Mouse (Mus musculus) inflammation-experienced regulatory T-cells, adult 6 months (primary cell): ENCODE results near the gene Fzd2. TPM values are rescaled to one million over a fixed set of nuclear protein-coding genes. Genes with fewer than 3 reads are reported as not detected.
"Not testable (repeated sequence)": the region's sequence is repeated elsewhere in the genome, so short reads cannot be mapped to it uniquely, and the experiment has no call there.

Experiments used
- ATAC-seq: one replicate; pipeline ENCODE4 v1.8.0; 2017
- polyA plus RNA-seq, 3 experiments: library from polyadenylated mRNA; unstranded; fragments of 100-300 nt; shearing (Covaris generic); gene quantifications; one replicate each; pipeline ENCODE4 v1.2.1; 2017

Gene Fzd2
- not detected for polyA plus RNA-seq

- no peak for ATAC-seq
Measured at GRCm38 (mm10) chr11:102604010-102604584, at the start of gene Fzd2. Gene Fzd2, plus strand, starts transcription at chr11:102604396.

GRCm38 (mm10) chr11:102555400-102556030, 48.7 kb upstream of the Fzd2 start:
- ATAC-seq = peak; percentile 49

- peak; percentile 91 for ATAC-seq
Measured at GRCm38 (mm10) chr11:102556031-102556715, 48.0 kb upstream of the Fzd2 start, which contains the start of gene Gpatch8. Gene Gpatch8, minus strand, starts transcription at chr11:102556392.

DNA sequence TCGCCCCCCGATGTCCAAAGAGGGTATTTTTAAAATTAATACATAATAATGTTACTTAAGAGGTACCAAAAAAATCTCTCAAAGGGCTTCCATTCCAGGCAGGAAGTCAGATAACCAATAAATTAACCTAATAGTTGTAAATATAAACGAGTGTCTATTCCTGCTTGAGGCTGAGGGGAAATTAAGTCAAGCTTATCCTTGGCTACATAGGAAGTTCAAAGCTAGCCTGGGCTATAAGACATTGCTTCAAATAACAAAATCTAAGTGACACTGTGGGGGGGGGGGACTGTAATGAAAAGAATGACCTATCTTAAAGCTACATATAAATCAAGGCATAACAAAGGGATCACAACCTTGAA, 47.5 kb upstream of the Fzd2 start:
- ATAC-seq = no peak

DNA sequence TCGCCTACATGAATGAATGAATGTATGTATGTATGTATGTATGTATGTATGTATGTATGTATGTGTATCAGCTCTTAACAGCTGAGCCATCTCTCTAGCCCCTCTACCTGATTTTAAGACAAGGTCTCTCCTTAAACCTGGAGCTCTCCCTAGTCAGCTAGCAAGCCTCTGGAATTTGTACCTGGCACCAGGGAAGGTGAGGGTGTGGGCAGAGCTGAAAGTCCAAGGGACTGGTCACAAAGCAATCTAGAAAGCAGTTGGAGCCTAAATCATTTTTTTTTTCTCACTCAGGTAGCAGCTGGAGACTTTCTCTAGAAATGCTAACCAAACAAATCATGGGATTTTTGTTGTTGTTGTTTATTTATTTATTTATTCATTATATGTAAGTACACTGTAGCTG, 46.8 kb upstream of the Fzd2 start:
- ATAC-seq = no peak

- no peak for ATAC-seq
Measured at GRCm38 (mm10) chr11:102558704-102559103, 45.5 kb upstream of the Fzd2 start.

- not testable (repeated sequence) for ATAC-seq
Measured at GRCm38 (mm10) chr11:102564952-102565671, 39.1 kb upstream of the Fzd2 start.

- no peak for ATAC-seq
Measured at GRCm38 (mm10) chr11:102565741-102566140, 38.5 kb upstream of the Fzd2 start.

DNA sequence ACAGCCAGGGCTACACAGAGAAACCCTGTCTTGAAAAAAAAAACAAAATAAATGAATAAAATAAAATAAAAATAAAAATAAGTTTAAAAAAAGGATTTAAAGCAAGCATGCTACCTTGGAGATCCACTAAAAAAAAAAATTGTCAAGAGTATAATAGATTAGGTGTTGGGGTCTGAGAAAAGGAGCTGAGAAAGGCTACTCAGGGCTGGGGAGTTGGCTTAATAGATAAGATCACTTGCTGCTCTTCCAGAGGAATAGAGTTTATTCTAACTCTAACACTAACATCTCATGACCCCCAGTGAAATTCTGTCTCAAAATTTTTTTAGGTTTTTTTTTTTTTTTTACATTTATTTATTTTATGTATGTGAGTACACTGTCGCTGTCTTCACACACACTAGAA, 37.9 kb upstream of the Fzd2 start:
- no peak for ATAC-seq

DNA sequence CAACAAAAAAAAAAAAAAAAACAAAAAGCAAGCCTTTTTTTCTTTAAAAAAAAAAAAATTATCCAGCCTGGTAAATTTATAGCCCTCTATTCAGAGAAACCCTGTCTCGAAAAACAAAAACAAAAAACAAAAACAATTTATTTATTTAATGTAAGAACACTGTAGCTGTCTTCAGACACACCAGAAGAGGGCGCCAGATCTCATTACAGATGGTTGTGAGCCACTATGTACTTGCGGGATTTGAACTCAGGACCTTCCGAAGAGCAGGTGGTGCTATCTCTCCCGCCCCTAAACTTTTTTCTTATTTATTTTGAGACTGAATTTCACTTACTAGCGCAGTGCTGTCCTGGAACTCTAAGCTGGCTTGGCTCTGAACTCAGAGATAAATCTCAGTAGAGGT, 37.0 kb upstream of the Fzd2 start:
- ATAC-seq = no peak

DNA sequence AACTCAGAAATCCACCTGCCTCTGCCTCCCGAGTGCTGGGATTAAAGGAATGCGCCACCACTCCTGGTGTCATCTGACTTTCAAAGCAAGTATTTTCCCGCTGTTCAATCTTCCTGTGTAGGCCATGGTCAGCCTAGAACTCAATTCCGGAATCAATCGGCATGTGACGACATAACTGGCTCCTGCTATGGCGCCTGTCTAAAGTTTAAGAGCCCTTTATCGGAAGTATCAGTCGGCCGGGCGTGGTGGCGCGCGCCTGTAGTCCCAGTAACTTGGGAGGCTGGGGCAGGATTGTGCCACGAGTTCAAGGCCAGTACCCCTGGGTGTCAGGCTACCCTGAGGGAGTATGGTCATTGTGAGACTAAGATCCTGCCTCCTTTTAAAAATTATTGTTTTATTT, 36.5 kb upstream of the Fzd2 start:
- ATAC-seq = no peak

- ATAC-seq = no peak
Measured at GRCm38 (mm10) chr11:102568191-102568590, 36.0 kb upstream of the Fzd2 start.

- ATAC-seq = no peak
Measured at GRCm38 (mm10) chr11:102568756-102569377, 35.3 kb upstream of the Fzd2 start.

DNA sequence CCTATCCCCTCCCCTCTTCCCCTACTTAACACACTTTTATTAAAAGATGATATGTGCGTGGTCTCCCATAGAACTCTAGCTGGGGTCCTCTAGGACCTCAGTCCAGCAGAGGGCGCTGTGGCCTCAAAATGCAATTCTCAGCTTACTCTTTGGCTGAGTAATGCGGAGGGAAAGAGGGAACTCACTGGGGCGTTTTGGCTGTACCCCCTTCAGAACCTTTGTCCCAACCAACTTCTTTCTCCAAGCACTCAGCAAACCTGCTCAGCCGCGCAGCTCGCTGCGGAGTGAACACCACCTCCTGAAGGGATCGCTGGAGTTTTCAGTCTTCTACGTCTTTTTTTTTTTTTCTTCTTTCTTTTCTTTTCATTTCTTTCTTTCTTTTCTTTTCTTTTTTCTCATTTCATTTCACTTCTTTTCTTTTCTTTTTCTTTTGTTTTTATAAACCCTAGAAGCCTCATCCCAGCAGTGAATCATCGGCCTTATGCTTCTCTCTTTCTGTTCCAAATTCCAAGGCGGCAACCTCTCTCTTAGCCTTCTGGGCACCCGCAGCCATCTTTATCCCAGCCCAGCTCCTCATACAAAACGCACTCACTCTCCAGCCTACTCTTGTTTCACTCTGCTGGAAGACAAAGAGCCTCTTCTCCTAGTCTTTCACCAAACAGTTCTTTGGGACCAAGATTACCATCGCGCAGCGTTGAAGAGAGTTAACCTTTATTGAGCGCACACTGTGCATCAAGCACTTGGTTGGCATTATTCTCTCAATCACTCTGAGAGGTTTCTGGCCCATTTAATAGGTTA, 31.1 kb upstream of the Fzd2 start:
- no peak for ATAC-seq

GRCm38 (mm10) chr11:102575034-102575433, 29.2 kb upstream of the Fzd2 start:
- ATAC-seq = no peak

- ATAC-seq = no peak
Measured at GRCm38 (mm10) chr11:102576050-102576754, 28.0 kb upstream of the Fzd2 start.

DNA sequence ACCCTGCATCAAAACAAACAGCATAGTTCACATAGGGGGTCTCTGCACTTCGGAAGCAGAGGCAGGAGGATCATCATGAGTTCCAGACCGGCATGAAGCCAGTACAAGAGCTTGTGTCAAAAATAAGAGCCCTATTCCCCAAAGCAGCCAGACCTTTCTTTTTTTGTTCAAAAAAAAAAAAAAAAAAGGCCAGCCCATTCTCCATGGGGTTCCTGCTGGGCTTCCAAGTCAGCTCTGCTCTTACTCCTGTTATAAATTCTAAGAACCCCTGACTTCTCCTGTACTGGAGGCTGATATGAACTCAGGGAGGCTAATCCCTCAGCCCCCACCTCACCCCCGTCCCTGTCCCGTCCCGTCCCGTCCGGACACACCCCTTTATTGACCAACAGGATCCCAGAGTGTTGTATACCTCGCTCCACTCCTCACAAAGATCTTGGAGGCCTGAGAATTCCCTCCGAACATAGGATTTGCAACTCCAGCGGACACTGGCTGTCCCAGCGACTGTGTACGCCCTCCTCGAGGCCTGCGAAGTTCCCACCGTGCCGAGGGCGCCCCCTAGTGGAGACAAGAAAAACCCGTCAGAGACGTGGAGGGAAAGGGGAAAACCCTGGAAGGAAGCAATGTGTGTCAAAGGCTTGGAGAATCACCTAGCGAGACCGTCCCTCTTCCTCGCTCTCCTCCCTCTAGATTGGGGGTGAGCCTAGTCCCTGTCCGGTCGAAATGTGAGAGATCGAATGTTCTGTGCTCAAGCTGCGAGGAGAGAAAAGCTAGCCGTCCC, 25.7 kb upstream of the Fzd2 start:
- ATAC-seq = peak; percentile 58

- ATAC-seq = no peak
Measured at GRCm38 (mm10) chr11:102579165-102580033, 24.8 kb upstream of the Fzd2 start, which contains the start of gene Gm11627. Gene Gm11627, minus strand, starts transcription at chr11:102579461.

DNA sequence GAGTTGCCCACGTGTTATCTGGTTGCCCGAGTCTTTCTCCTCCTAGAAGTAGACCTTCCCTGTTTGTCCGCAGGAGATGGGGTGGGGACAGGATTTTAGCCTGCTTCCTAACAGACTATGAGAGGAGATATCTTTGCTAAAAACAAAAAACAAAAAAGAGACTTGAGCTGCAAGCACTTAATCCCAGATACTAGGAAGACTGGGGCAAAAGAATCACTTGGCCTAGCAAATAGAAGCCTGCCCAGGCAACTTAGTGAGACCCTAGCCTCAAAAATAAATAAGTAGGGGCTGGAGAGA, 24.2 kb upstream of the Fzd2 start:
- ATAC-seq = no peak
